Mouse (Mus musculus): Measurements from ENCODE around the gene Mrpl53.

The Mrpl53 gene

DNA sequence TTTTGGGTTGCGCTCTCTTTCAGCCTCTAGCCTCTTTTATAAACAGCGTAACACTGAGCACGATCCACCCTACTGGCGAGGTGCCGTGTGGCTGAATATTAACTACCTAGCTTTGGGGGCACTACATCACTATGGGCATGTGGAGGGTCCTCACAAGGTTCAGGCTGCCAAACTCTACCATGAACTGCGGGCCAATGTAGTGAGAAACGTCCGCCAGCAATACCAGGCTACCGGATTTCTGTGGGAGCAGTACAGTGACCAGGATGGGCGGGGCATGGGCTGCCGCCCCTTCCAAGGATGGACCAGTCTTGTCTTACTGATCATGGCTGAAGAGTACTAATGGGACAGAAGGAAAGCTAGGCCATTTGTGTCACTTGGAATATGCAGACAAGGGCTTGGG, 9.5 kb downstream of the Mrpl53 start:
- in situ Hi-C loops (cut with MboI; ENCODE audit: low pct_unique_long_range_greater_than_20kb in 1 of 2, low sequenced_read_pairs in 2 of 2, unreplicated experiment in 1 of 2): no loop called here

GRCm38 (mm10) chr6:83118825-83119733, 10.2 kb downstream of the Mrpl53 start:
- in situ Hi-C loops (cut with MboI; ENCODE audit: low pct_unique_long_range_greater_than_20kb in 1 of 2, low sequenced_read_pairs in 2 of 2, unreplicated experiment in 1 of 2): no loop called here

DNA sequence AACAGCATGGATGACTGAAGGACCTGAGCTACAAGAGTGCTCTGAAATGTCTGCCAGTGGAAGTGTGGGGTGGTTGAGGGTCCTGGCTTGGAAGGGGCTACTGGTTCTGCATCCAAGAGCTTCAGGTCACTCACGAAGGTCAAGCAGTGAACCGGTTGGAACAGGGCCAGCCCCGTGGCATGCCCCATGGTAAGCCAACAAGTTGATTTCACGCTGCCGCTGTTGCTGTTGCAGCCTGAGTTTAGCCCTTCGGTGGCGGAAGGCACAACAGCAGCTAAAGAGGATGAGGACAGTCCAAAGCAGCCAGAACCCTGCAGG, 10.9 kb downstream of the Mrpl53 start:
- in situ Hi-C loops (cut with MboI; ENCODE audit: low pct_unique_long_range_greater_than_20kb in 1 of 2, low sequenced_read_pairs in 2 of 2, unreplicated experiment in 1 of 2): no loop called here

DNA sequence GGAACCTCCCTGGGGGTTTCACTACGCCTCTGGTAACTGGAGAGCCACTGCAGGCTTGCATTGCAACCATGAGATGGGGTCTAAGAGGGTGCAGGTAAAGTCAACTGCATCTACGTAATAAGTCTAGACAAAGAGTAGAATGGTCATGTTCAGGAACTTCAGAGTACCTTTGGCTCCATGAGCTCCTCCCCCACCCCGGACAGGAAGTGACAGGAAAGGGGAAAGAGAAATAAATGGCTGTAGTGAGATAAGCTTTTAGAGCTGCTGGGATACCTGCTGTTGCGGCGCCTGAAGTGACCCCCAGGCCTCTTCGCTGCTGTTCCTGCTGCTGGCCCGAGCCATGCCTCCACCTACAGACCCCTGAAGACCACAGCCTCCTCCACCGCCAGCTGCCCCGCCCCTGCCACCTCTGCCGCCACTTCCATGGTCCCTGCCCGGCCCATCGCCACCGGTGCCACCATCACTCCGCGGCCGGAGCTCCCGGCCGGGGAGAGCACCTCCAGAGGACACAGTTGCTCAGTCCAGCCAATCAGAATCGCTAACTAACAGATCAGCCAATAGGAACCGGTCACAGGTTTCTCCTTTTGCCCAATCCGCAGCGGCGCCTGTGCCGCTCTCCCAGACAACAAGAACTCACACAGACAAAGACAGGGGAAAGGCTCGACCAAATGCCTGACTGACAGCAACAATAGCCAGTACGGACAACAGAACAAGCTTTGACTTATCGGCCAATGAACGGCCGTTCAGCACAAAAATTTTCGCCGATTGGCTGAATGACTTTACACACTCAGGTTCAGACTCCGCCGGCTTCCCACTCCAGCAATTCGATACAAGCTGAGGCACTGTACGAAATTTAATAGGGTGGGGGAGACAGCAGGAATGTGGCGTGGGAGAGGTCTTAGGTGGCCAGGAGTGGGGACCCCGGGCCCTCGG, 12.4 kb downstream of the Mrpl53 start, which contains the start of gene Wbp1:
Gene Wbp1 (minus strand): TSS at position 630 of the 933 bp plus-strand sequence.
- in situ Hi-C loops (cut with MboI; ENCODE audit: low pct_unique_long_range_greater_than_20kb in 1 of 2, low sequenced_read_pairs in 2 of 2, unreplicated experiment in 1 of 2): no loop called here

- in situ Hi-C loops (cut with MboI; ENCODE audit: low pct_unique_long_range_greater_than_20kb in 1 of 2, low sequenced_read_pairs in 2 of 2, unreplicated experiment in 1 of 2): no loop called here
These were observed 13.2 kb downstream of the Mrpl53 start for GRCm38 (mm10) chr6:83121863-83122710.

- in situ Hi-C loops (cut with MboI; ENCODE audit: low pct_unique_long_range_greater_than_20kb in 1 of 2, low sequenced_read_pairs in 2 of 2, unreplicated experiment in 1 of 2): no loop called here
These were observed 14.1 kb downstream of the Mrpl53 start for GRCm38 (mm10) chr6:83122961-83123360.

DNA sequence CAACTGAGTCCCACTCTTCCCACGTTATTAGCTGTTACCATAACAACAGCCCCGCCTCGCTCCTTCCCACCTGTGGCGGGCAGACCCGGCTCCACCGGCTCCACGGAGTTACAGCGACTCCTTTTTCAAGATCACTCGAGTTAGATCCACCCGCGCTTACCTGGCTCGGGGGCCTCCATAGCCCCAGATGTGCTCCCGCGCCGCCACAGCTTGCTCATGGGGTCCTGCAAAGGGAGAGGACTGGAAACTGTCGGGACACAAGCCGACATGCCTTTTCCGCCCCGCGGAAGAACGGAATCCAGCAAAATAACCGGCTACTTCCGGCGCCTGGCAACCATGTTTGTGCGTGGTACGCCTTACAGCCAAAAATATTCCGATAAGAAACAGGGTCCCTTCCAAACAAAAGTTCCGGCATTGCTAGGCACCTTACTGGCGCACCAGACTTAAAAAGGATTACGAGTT, 16.0 kb downstream of the Mrpl53 start:
- in situ Hi-C loops (cut with MboI; ENCODE audit: low pct_unique_long_range_greater_than_20kb in 1 of 2, low sequenced_read_pairs in 2 of 2, unreplicated experiment in 1 of 2): no loop called here

GRCm38 (mm10) chr6:83125331-83125730, 16.5 kb downstream of the Mrpl53 start, which contains the start of gene Ino80b:
TSS of gene Ino80b (minus strand) at chr6:83125431.
- in situ Hi-C loops (cut with MboI; ENCODE audit: low pct_unique_long_range_greater_than_20kb in 1 of 2, low sequenced_read_pairs in 2 of 2, unreplicated experiment in 1 of 2): no loop called here

GRCm38 (mm10) chr6:83127419-83127818, 18.6 kb downstream of the Mrpl53 start:
- in situ Hi-C loops (cut with MboI; ENCODE audit: low pct_unique_long_range_greater_than_20kb in 1 of 2, low sequenced_read_pairs in 2 of 2, unreplicated experiment in 1 of 2): no loop called here

- in situ Hi-C loops (cut with MboI; ENCODE audit: low pct_unique_long_range_greater_than_20kb in 1 of 2, low sequenced_read_pairs in 2 of 2, unreplicated experiment in 1 of 2): no loop called here
These were observed 22.7 kb downstream of the Mrpl53 start for GRCm38 (mm10) chr6:83131469-83132034.

- in situ Hi-C loops (cut with MboI; ENCODE audit: low pct_unique_long_range_greater_than_20kb in 1 of 2, low sequenced_read_pairs in 2 of 2, unreplicated experiment in 1 of 2): no loop called here
These were observed 23.5 kb downstream of the Mrpl53 start for GRCm38 (mm10) chr6:83132176-83132919.

DNA sequence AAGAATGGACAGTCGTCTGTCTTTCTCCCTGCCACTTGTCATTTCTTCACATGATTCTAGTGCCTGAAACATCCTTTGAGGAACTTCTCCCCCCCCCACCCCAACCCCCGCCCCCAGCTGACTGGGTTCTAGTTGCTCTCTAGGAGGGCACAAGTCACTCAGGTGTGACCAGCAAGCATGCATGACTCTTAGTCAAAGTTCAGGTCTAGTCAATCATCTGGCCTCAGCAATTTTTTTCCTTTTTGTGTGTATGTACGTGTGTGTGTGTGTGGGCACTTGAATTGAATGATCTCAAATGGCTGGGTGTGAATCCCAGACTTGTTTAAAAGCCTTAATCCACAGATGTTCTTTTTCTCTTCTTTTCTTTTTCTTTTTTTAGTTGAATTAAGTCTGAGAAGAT, 25.4 kb downstream of the Mrpl53 start:
- in situ Hi-C loops (cut with MboI; ENCODE audit: low pct_unique_long_range_greater_than_20kb in 1 of 2, low sequenced_read_pairs in 2 of 2, unreplicated experiment in 1 of 2): no loop called here

- in situ Hi-C loops (cut with MboI; ENCODE audit: low pct_unique_long_range_greater_than_20kb in 1 of 2, low sequenced_read_pairs in 2 of 2, unreplicated experiment in 1 of 2): no loop called here
These were observed 26.2 kb downstream of the Mrpl53 start, which contains the start of gene Rtkn for GRCm38 (mm10) chr6:83134951-83135513. TSS of gene Rtkn (plus strand) at chr6:83135463.

- in situ Hi-C loops (cut with MboI; ENCODE audit: low pct_unique_long_range_greater_than_20kb in 1 of 2, low sequenced_read_pairs in 2 of 2, unreplicated experiment in 1 of 2): no loop called here
These were observed 26.8 kb downstream of the Mrpl53 start for GRCm38 (mm10) chr6:83135571-83136161.

- in situ Hi-C loops (cut with MboI; ENCODE audit: low pct_unique_long_range_greater_than_20kb in 1 of 2, low sequenced_read_pairs in 2 of 2, unreplicated experiment in 1 of 2): no loop called here
These were observed 27.5 kb downstream of the Mrpl53 start for GRCm38 (mm10) chr6:83136291-83136880.

GRCm38 (mm10) chr6:83136881-83137575, 28.2 kb downstream of the Mrpl53 start:
- in situ Hi-C loops (cut with MboI; ENCODE audit: low pct_unique_long_range_greater_than_20kb in 1 of 2, low sequenced_read_pairs in 2 of 2, unreplicated experiment in 1 of 2): no loop called here
